Mouse (Mus musculus): Measurements from ENCODE around the gene Ugcg.

DNA sequence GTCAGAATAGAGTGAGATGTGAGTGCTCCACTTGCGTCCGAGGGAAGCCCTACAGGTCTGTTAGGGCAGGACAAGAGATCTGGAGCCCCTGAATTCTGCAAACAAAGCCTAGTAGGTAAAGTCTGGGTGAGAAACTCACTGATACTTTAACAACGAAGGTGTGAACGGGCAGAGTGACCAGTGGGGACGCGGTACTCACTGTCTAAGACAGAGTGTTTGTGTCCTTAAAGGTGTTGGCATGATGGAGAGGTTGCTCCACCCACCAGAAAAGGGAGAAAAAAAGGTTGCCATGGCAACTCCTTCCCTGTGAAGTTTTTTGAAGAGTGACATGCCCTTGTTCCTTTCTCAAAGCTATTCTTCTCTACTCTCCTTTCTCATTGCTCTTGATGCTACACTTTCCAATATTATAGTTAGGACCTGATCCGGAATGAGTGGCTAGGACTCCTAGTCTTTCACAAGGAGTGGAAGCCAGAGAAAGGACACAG is 75.6 kb downstream of the Ugcg start:
- TF ChIP-seq CTCF (IDR thresholded peaks at IDR 0.05; ENCODE audit: low read depth) (no peak), EP300 (optimal IDR thresholded peaks at IDR 0.05) (no peak)

Data from stomach, postnatal 0 days (tissue).